Mouse (Mus musculus) frontal cortex, adult (tissue): ENCODE measurements around the gene Tbl1xr1.

Experiments used
- ATAC-seq: cut with Nextera tagmentation; 2 replicates; pipeline ENCODE4 v1.9.2; 2017; ENCODE audit warnings: mild to moderate bottlenecking, moderate library complexity, mixed read lengths; ENCODE audit not compliant: low TSS enrichment

Gene Tbl1xr1

DNA sequence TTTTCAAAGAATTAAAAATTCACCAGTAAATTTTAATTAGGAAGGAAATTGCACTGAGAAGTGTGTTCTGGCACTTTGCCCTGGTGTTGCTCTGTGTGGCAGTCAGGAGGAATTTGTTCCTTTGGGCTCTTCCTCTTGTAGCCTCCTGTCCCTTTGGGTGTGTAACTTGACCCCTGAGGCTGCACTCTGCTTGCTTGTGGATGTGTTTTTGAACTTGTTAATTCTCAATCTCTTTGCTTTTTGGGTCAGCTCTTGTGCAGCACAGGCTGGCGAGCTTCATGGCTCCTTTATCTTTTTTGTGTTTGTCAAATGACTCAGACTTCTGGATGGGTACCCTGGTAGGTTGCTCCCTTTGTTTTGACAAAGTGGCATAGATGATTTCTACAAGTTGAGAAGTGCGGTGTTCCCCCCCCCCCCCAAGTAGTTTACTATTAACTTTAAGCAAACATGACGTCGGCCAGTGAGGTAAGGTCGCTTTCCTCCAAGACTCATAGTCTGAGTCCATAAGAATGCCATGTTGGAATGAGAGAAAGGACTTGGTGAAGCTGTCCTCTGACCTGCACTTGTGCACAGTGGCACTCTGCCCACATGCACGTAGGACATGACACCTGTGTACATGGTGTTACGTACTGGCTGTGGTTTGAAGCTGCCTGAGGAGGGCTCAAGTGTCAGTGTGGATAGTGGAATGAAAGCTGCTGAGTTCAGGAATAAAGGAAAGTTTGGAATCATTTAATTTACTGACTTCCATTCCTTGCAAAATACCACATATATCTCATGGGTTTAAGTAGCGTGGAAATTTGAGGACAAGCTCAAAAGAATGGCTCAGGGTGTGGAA is 14.2 kb downstream of the Tbl1xr1 start:
- ATAC-seq: no peak

DNA sequence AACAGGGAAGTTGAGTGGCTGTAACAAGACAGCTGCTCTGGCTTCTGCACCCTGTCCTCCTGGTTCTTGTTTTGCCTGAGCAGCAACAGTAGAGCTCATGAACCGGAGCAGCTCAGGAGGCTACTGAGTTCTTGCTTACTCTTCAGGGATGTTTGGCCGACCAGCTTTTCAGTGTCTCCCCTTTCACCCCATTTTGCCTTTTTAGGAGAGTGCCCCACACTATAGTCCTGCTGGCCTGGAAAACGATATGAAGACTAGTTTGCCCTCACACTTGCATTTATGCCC is 14.8 kb downstream of the Tbl1xr1 start:
- ATAC-seq: no peak

DNA sequence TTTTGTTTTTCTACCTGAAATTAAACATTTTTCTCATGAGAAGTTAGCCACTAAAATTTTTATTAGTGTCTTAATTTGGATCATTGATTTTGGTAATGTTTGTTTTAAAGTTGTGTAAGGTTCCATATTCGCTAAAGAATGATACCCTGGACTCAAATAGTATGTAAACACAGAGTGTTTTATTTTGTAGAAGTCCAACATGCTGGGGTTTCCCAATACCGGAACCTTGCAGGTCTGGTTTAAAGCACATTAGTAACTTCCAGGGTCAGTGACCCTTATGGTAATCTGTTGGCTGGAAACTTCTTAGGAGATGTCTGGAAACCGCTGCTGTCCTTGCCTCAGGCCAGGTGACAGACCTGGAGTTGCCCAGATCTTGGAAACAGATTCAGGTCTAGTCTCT is 15.2 kb downstream of the Tbl1xr1 start:
- ATAC-seq: no peak

DNA sequence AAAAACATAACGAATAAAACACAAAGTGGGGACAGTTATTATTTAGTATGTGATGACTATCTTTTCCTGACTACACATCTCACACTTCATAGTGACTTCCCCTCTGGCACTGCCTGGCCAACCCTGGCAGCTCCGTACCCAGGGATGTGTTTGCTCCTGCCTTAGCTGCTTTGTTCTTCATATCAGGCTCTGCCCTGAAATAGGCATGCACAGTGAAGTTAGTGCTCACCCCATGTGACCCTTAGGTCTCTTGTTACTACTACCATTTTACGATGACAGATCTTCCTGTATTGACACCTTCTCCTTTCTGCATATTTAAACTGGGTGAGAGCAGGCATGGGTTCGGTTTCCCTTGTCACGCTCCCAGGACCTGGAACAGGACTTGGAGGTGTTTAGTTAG is 16.3 kb downstream of the Tbl1xr1 start:
- ATAC-seq: no peak

DNA sequence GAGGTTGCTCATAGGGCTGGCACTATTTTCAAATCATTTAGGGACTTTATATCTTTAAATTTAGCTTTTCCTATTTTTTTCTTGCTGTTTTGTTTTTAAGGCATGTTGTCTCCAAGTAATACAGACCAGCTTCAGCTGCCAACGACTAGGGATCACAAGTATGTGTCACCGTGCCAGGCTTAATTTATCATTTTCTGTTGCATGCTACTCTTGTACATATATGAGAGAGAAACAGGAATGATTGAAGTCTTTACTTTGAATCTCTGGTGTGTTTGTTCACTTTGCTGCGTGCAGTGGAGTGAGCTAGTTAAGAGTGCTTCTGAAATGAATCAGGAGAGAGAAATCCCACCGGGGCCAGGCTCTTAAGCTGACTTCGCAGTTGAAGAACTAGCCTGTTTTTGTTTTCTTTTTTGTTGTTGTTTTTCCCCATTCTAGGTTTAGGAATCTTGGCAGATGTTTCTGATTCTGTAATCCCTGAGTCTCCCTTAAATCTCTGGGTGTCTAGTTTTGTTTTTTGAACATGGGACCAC is 27.6 kb downstream of the Tbl1xr1 start:
- no peak for ATAC-seq

DNA sequence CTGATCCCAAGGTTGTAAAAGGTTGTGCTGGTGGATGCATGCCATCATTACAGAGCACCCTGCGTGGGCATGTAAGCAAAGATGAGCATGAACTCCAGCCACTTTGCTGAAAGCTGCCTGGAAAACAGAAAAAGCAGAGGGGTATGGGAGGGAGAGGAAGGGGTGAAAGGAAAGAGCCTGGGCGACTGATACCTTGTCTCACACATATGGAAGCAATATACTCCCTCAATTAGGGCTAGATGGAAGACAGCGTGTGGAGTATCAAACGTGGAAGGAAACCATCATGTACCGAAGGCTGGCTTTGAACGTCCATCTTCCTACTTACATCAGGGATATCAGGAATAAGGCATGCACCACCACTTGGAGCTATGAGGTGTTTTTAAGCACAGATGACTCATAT is 29.0 kb downstream of the Tbl1xr1 start:
- peak; percentile 25; the same call in 1 of the 2 replicates for ATAC-seq

DNA sequence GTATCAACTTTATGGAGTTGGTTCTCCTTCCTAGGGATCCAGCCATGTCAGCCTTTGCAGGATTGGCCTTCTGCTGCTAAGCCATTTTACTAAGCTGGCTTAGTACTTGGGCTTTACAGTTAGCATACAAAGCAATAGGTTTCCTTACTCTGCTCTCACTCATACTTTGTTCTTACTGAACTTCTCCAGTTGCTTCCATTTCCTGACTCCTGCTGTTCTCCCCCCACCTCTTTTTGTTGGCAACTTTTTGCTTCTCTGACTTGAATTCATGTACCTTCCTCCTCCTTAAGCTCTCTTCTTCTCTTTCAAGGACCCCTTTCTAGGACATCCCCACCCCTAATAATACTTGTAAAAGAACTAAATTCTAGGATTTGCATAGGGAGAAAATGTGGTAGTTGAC is 31.6 kb downstream of the Tbl1xr1 start:
- ATAC-seq: no peak

DNA sequence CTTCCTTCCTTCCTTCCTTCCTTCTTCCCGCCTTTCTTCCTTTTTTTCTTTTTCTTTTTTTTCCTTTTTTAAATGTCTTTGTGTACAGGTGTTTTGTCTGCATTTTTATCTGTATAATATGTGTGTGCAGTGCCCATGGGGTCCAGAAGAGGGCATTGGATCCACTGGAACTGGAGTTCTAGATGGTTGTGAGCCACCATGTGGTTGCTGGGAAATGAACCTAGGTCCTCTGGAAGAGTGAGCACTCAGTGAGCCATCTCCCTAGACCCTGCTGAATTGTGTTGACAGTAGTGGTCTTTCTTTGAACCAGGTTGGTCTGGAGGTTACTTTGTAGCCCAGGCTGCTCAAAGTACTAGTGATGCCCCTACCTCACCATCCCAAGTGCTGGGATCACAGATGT is 33.2 kb downstream of the Tbl1xr1 start:
- ATAC-seq: no peak

DNA sequence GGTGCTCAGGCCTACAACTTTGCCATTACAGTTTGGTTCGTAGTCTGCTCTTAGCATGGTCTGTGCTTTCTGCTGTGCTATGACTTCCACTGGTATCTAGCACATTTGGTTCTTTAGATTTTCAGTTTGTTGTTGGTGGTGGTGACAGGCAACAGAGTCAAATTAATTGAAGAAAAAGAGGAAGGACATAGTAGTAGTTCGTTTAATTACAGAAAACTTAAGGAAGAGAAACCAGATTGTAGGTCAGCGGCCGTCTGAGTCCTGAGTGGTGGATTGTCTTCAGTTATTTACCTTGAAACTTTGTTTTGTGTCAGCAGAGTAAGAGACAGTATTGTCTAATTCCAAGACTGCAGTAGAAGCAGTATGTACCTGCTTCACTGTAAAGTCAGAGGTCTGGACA is 37.3 kb downstream of the Tbl1xr1 start:
- no peak for ATAC-seq

DNA sequence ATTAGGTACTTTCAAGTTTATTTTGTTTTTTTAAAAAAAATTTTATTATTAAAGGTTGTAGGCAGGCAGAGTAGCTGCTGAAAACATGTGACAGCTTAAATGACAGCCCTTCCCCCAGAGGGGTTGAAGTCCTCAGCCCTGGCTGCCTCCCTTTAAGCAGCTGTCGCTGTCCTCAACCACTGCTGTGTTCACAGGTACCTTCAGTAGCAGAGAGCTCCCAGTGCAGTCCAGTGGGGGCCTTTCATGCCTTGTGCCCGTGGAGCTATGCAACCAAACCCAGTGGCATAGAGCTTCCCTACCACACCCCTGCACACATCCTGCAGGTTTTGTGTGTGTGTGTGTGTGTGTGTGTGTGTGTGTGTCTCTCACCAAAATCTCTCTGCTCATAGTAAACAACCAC is 38.8 kb downstream of the Tbl1xr1 start:
- ATAC-seq: no peak

DNA sequence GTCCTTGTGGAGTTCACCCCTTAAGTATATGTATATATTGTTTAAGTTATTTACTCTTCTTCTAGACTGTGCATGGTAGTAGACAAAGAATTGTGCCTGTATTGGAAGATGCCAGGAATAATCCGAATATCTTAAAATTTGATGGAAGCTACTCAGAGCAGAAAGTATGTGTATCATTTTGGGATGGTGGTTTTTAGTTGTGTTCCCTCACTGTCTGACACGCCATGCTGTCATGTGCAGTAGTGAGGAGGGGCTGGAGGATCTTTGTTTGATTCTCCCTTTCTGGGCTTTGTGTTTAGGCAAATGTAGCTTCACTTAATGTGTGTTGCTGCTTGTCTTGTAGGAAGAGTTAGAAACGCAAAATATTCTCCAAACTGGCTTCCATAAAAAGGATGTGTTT is 39.2 kb downstream of the Tbl1xr1 start:
- ATAC-seq: no peak

DNA sequence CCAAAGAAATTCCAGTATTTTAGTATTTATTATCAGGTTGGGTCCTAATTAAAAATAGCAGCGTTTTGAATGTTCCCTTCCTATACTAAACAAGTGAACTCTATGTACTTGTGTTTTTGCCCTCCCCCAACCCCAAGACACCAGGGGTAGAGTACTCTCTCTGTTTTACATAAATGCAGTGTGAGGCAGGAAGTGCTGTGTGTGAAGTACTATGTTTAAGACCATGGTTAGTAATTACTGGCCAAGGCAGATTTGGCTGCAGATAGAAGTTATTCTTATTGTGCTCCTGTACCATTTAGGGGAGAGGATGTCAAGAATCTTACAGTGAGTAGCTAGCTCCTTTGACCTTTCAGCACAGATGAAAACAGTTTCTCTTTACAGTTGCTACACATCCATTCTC is 39.7 kb downstream of the Tbl1xr1 start:
- no peak for ATAC-seq

DNA sequence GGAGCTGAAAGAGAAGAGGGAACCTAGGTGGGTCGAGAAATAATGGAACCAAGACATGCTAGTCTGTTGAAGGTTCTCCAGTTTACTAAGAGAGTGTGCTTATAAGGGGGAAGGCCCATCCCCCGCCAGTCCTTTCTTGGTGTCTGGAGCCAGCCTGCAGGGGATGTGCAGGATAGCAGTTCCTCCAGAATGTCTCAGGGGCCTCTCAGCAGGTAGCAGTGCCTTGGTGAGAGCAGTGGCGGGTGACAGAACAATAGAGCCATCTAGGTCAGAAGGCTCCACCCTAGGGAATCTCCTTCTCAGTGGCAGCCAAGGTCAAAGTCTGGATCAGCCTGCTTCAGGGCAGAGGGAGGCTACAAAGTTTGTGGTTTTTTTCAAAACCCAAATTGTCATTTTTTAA is 45.3 kb downstream of the Tbl1xr1 start:
- no peak for ATAC-seq

DNA sequence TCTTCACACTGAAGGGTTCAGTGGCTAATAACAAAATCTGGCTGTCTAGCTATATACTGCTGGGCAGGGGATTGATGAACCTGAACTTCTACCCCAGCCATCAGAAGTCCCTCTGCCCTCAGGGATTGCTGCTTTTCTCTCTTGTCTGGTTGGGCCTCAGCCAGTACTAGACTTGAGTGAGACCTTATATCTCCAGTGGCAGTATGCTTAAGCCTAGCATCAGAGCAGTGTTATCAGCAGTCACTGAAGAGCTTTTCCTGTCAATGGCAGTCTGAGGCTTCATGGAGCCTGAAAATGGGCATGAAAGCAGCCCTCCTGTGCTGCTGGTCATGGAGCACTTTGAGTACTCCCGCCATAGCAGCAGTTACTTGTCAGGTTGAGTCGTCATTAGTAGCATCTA is 46.7 kb downstream of the Tbl1xr1 start:
- no peak for ATAC-seq

DNA sequence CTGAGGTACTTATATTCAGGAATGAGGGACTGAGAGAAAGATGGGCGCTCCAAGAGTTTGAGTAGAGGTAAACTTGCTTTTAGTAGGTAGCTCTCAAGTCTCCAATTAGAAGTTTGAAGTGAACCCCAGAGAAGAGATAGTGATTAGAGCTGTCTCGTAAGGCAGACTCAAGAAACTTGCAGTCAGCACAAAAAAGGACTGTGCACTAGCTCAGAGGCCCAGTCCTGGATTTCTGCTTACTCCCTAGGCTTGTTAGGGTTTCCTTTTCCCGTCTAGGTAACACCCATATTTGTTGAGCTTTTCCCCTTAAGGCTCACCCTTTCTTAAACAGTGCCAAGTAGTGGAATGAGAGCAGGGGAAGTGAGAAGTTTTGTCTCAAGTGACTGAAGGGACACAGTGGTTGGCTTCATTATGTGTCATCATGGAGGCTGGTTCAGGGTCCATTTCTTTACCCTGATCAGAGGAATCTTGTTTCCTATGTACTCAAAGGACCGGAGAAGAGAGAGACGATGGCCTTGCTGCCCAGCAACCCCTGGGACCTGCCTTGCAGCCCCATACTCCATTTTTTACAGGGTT is 49.9 kb downstream of the Tbl1xr1 start:
- no peak for ATAC-seq

DNA sequence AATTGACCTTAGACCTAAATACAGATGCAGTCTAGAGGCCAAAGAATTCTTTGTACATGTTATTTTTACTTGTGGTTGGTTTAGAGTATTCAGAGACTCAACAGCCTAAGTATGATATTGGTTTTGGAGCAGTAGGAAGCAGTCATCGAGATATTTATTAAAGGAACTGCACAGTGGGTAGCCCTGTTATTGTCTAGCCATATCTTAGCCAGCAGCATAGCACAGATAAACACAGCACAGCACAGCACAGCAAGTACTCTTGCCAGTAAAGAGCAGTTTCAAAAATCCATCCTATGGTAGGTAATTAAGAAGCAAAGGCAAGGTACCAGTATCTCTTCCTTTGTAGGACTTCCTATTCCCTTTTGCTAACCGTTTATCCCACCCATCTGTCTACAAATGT is 54.8 kb downstream of the Tbl1xr1 start:
- ATAC-seq: no peak

DNA sequence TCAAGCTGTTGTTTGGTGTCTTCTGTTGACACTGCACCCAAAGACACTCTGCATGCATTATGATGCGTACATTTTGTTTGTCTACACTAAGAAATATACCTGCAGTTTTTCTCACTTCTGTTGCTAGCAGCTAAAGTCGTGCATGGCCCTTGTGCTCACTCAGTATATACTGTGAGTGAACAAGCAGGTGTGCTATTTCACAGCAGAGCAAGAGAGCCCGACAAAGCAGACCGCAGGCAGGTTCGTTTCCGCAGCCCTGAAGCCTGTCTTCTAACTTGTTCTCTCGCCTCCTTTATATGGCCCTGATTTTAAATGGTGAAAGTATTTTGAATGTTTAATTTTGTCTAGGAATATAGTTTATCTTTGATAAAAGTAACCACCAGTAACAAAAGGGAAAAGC is 57.2 kb downstream of the Tbl1xr1 start:
- peak; percentile 13; the same call in 1 of the 2 replicates for ATAC-seq

DNA sequence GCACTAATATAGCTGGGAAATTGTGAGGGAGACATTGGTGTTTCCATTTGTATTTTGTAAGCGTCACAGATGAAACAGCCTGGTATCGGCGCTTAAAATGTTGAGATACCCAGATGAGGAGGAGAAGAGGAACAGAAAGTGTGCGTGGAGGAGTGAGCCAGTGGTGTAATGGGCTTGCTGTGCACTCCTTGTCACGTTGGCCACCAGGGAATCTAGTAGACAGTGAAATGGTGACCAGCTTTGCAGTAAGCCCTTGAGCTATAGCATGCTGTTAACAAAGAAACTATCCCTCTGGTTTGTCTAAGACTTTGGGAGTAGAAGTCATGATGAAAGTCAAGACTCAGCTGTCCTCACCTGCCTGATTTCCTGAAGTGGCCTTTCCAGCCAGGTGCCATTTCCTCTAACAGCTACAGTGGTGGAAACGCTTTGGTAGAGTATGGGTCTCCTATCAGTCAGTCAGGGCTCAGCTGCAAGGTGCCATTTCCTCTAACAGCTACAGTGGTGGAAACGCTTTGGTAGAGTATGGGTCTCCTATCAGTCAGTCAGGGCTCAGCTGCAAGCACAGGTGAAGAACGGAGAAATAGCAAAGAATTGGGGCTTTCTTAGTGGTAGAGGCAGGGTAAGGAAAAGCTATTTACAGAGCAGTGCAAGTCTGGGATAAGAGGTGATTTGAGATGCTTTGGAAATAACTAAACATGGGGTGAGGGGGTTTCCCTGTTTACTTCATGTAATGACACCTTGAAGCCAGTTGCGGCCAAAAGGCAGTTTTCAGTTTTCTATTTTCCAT is 61.5 kb downstream of the Tbl1xr1 start:
- ATAC-seq: no peak

DNA sequence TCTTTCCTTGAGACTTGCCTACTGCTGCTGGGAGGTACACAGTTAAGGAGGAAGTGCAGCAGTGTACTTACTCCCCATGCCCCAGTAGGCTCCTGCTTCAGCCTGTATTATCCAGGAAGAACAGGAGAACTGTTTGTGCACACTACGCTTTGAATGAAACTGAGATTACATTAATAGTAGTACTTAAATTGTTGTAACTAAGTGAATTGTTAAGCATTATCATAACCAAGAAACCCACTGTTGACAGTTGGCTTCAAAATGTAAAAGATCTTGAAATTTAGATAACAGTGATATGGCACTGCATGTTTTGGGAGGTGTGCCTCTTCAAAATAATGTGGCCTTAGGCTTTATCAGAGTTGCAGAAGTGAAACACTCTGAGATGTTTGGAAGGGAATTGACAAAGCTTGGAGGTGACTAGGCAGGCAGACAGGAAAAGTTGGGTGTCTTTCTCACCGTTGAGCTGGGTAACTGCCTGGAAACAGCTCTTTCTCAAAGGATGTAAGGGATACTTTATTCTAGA is 62.2 kb downstream of the Tbl1xr1 start:
- ATAC-seq: 0 out of 2 replicates have a peak, but pooled peaks have one; percentile 19

DNA sequence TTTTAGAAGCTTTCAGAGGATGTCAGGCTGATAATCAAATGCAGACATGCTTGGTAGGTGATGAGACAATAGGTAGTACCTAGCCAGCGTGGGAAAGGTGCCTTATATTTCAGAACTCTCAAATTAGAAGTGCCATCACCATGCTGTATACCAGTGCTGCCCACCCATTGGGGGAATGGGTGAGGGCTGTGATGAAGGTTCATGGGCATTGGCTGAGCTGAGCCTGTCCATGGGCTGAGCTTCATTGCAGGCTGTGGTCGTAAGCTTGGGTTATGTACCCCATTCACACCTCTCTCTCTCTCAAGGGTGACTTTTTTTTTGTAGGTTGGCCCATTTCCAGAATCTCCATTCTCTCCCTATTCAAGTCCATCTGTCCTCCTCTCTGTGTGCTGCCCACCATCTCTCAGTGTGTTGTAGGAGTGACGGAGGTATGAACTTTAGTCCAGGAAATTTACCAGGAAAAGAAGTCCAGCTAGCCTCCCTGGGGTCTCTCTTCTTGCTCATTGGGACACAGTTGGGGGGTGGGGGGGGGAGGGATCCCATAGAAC is 63.7 kb downstream of the Tbl1xr1 start:
- no peak for ATAC-seq

DNA sequence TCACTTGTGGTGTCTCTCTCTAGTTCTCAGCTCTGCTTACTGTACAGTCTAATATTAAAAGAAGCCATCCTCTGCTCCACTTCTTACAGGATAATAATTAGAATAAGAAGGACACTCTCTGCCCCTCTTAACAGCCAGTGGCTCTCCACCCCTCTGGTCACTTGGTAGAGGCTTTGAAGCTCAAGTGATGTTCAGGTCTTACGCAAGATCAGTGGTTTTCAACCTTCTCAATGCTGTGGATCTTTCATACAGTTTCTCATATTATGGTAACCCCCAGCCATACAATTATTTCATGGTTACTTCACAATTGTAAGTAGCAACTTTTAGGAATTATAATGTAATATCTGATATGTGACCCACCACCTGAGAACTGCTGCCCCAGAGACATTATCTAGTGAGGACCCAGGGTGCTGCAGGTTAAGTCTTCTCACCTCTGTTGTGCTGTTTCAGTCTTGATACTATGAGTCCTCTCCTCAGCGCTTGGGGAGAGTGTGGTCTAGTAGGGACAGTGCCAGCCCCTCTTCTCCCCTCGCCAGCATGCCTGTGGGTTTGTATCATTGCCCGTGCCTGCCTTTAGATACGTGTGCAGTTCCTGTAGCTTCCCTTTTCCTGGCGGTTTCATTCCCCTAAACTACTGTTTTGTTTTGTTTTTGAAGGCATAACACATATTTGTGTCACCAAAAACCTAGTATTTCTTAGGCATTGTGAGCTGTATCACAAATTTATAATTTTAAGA is 65.7 kb downstream of the Tbl1xr1 start:
- ATAC-seq: no peak
